Mouse (Mus musculus) T-helper 1 cell (primary cell): ENCODE results near the gene Tmem174.

Source experiments
- in situ Hi-C: fragments of 300-600 bp; cut with MboI, MseI; formaldehyde crosslinking; loops from one replicate; pipeline ENCODE4 v1.15.1; 2025; ENCODE audit warnings: high pct_unique_total_duplicates

The Tmem174 gene

GRCm38 (mm10) chr13:98633641-98634484 is 3.3 kb downstream of the Tmem174 start:
- in situ Hi-C loops: loop anchor here (25.0 kb wide), 1 partner anchor 1053 kb away; no protein-coding TSS in a partner anchor

DNA sequence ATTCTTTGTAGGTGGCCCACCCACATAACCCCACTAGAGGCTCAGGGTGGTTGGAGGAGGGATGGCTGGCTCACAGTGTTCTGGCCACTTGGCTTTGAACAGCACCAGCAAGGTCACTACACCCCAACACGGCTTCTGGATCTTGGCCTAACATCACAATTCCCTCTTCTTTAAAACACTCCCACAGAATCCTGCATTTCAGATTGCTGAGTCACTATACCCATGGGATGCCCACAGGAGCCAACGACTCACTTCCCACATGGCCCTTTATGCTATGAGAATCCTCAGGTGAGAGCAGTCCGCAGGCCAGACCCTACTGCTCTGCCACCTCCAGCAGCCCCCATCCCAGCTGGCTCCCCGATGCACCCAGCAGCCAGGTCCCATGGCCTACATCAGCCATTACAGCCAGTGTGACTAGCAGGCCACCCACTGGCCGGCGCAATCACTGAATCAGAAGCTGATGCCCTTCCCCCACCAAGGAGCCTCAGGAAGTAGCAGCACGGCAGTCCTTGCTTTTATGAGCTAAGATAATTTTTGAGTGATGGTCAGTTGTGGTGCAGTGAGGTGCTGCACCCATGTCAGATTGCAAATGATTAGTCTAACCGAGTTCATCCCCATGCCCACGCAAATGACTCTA is 4.8 kb downstream of the Tmem174 start:
- in situ Hi-C loops: loop anchor here (25.0 kb wide), 1 partner anchor 1055 kb away; no protein-coding TSS in a partner anchor

GRCm38 (mm10) chr13:98631105-98631838 is 5.9 kb downstream of the Tmem174 start:
- in situ Hi-C loops: loop anchor here (25.0 kb wide), 1 partner anchor 1056 kb away; no protein-coding TSS in a partner anchor

- in situ Hi-C loops: loop anchor here (25.0 kb wide), 1 partner anchor 1061 kb away; no protein-coding TSS in a partner anchor
Observed at GRCm38 (mm10) chr13:98626736-98627135, 10.5 kb downstream of the Tmem174 start.

GRCm38 (mm10) chr13:98624506-98624905 is 12.7 kb downstream of the Tmem174 start:
- in situ Hi-C loops: no loop called here

DNA sequence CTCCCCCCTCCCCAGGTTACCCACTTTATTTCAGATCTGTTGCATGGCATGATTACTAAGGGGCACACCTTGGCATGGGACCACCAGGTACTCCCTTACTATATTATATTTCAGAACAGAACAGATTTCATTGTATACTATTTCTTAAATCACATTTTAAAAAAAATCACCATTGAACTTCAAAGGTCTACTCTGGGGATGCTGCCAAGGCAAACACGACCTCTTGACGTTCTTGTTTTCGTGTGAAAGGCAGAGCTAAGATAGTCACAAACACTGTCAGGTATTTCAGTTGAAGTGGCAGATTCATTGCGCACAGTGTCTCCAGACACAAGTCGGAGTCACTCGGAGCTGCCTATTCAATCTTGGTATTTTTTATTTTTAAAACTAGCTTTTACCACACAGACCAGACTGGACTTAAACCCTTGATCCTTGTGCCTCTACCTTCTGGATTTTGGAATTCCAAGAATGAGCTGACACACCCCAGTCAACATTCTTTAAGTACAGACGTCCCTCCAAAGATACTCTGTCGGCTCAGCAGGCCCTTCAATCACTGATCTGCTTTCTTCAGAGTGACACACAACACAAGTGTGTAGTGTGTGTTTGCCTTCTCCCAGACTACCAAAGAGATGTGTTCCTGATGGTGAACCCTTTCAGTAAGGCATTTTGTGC is 14.2 kb downstream of the Tmem174 start:
- in situ Hi-C loops: no loop called here

GRCm38 (mm10) chr13:98617429-98618067 is 19.7 kb downstream of the Tmem174 start:
- in situ Hi-C loops: no loop called here

GRCm38 (mm10) chr13:98607885-98608477 is 29.2 kb downstream of the Tmem174 start:
- in situ Hi-C loops: no loop called here

- in situ Hi-C loops: no loop called here
Observed at GRCm38 (mm10) chr13:98603799-98604198, 33.4 kb downstream of the Tmem174 start.

DNA sequence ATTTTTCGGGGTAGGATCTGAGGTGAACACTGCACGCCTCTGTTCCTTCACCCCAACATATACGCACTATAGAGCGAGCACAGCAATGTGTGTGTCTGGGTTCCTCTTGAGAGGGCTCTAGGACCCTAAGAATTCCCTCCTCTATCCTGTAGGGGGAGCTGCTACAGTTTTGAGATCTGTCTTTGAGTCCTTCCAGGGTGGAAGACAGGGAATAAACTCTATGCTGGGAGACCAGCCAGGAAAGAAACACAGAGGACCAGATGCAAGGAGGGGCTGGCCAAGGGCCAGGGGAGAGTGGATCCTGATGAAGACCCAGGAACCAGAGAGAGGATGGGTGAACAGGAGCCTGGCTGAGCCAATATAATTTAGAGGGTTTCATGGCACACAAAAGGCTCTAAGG is 40.5 kb downstream of the Tmem174 start:
- in situ Hi-C loops: no loop called here

GRCm38 (mm10) chr13:98594726-98595141 is 42.5 kb downstream of the Tmem174 start:
- in situ Hi-C loops: no loop called here

- in situ Hi-C loops: no loop called here
Observed at GRCm38 (mm10) chr13:98593938-98594539, 43.2 kb downstream of the Tmem174 start.

DNA sequence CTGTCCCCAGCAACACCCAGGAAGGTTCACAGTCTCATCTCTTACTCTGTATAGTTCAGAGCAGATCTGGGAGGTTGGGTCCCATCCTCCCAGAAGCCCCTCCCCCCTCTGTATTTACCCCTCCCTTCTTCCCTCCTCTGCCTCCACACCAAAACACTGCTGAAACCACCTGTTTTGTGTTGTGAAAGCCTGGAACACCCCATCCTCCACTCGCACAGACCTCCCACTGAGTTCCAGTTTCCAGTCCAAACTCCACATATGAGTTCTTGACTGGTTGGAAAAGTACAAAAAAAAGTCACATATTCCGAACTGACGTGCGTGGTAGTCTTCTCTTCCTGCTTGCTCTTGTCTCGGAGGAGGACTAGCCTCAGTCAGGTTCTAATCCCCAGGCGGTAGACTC is 45.8 kb downstream of the Tmem174 start:
- in situ Hi-C loops: no loop called here

DNA sequence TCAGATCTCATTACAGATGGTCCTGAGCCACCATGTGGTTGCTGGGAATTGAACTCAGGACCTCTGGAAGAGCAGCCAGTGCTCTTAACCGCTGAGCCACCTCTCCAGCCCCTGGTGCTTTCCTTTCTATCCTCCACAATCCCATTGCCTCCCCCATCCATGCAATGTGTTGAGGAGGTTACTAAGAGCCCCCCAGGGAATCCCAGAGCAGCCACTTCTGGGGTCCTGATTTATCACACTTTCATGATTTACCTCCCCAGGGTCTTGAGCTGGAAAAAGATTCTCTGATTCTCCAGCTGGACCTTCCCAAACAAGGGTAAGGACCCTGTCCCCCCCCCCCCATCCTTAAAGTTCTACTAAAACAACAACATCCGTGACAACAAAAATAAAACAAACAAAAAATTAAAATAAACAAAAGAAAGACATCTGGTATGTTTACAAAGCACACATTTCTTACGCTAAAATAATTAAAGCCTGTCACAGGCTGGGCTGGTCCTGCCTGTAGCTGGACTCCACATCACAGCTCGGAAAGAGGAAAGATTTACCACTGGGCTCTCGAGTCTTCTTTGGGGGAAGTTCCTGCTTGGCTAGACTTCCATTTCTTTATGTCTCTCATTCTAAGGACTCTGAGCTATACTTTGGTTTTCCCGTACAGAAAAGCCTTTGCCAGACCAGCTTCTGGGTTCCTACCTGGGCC is 46.4 kb downstream of the Tmem174 start:
- in situ Hi-C loops: no loop called here

GRCm38 (mm10) chr13:98589572-98589971 is 47.6 kb downstream of the Tmem174 start:
- in situ Hi-C loops: no loop called here

GRCm38 (mm10) chr13:98588951-98589501 is 48.2 kb downstream of the Tmem174 start:
- in situ Hi-C loops: no loop called here

DNA sequence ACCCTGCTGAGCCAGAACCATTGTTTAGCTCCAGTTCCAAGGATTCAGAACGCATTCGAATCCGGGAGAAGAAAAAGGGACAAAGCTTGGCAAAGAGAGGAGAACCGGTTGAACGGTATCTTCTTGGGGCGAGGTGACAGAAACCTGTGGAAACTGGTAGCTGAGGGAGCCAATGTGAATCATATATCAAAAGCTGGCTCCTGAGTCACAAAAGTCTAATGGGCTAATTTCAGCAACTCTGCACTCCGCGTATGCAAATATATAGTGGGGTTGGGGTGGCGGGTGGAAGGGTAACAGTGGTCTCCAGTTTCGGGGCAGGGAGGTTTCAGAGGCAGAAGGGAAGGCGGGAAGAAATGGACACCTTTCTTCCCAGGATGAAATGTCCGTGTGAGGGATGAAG is 48.7 kb downstream of the Tmem174 start:
- in situ Hi-C loops: no loop called here

- in situ Hi-C loops: no loop called here
Observed at GRCm38 (mm10) chr13:98587639-98588038, 49.6 kb downstream of the Tmem174 start.
